Mouse (Mus musculus): Measurements from ENCODE around the gene Ier3.

Ier3 gene

GRCm38 (mm10) chr17:35835424-35836140 lies 14.1 kb downstream of the Ier3 start:
- in situ Hi-C loops (cut with MboI) = loop anchor here (5.0 to 10.0 kb wide), 3 partner anchors 37 to 159 kb away; partner anchors contain the start of genes Mrps18b and Ppp1r10

DNA sequence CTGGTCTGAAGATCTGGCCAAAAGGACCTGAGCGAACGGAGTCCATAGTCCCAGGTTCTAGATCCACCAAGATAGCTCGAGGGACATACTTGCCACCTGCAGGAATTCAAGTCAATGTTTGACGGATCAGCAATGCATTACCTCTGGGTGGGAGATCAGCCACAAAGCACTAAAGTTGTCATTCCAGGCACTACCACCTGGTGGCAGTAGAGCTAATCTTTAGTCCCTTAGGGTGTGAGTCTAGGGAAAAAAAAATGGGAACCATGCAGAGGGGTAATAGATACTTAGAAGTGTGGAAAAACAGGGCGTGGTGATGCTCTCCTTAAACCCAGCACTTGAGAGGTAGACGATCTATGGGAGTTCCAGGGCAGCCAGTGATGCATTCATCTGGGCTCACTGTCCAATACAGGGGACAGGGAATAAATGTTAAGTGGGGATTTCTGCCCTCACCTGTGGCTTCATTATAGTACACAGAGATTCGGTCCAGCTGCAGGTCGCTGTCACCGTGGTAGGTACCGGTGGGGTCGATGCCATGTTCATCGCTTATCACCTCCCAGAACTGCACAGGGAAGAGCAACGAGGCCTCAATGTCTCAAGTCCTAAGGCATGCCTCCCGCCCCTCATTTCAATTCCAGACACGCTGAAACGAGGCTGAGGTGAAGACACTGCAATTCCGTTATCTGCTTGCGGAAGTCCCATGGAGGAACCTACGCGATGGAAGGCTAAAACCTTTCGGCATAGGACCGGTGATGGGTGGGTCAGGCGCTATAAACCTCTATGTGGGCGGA lies 14.9 kb downstream of the Ier3 start:
- in situ Hi-C loops (cut with MboI) = loop anchor here (5.0 to 10.0 kb wide), 3 partner anchors 36 to 158 kb away; partner anchors contain the start of genes Mrps18b and Ppp1r10

DNA sequence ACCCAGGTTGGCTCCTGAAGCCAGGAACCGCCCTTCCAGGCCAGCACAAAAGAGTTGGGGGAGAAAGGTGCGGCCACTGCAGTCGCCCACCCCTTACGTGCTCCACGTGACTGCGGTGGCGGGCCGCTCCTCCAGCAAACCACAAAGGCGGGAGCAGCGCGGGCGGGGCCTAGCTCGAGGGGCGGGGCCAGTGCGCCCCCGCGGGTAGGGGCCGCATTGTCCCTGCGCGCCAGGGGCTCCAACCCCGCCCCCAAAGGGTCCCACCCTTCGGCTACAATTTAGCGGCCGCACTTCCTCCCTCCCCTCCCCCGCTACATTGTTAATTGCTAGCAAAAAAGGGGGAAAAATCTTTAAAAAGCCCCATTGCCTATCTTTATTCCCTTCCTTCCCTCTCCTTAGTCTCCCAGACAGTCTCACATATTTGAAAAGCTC lies 15.5 kb downstream of the Ier3 start:
- in situ Hi-C loops (cut with MboI) = loop anchor here (5.0 to 10.0 kb wide), 3 partner anchors 35 to 158 kb away; partner anchors contain the start of genes Mrps18b and Ppp1r10

DNA sequence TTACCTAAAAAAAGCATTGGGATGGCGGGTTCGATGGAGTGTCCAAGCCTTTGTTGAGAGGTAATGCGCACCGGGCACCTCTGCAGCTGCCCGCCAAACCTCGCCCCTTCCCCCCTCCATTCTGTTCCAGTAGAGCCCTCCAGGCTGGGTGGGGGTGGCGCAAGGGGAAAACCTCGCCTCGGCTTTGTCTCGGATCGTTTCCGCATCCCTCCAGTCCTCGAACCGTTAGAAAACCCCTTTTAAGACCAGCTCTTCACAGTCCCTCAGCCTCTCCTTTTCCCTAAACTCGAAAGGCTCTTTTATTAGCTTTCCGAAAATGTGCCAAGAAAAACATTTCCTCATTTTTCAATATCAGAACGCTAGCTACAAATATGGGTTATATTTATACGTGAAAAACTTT lies 16.0 kb downstream of the Ier3 start:
- in situ Hi-C loops (cut with MboI) = loop anchor here (5.0 to 10.0 kb wide), 3 partner anchors 35 to 157 kb away; partner anchors contain the start of genes Mrps18b and Ppp1r10

GRCm38 (mm10) chr17:35838122-35838544 lies 16.6 kb downstream of the Ier3 start, which contains the start of gene Tubb5:
TSS of gene Tubb5 (minus strand) at chr17:35838306.
- in situ Hi-C loops (cut with MboI) = loop anchor here (5.0 to 10.0 kb wide), 3 partner anchors 34 to 157 kb away; partner anchors contain the start of genes Mrps18b and Ppp1r10

DNA sequence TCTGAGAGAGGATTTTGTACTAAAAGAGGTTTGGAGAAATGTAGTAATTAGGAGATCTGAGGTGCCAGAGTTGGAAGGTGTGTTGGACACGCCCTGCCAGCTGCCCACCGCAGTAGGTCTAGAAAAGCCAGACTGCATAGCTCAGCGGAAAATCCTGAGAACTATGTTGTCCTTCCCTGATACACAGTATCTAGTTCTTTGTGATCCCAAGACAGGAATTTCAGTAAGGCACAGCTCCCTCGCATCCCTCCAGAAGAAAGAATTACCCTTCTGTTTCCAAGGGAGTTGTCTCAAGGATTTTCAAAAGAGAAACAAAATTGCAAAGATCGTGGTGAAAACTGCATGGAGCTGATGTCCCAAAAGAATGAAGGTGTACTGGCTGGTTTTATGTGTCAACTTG lies 17.1 kb downstream of the Ier3 start:
- in situ Hi-C loops (cut with MboI) = loop anchor here (5.0 to 10.0 kb wide), 3 partner anchors 34 to 156 kb away; partner anchors contain the start of genes Mrps18b and Ppp1r10

DNA sequence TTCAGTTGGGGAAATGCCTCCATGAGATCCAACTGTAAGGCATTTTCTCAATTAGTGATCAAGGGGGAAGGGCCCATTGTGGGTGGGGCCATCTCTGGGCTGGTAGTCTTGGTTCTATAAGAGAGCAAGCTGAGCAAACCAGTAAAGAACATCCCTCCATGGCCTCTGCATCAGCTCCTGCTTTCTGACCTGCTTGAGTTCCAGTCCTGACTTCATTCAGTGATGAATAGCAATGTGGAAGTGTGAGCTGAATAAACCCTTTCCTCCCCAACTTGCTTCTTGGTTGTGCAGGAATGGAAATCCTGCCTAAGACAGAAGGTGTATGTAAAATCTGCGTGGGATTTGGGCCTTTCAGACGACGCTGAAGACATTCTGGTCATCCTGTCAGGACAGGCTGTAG lies 17.5 kb downstream of the Ier3 start:
- in situ Hi-C loops (cut with MboI) = loop anchor here (5.0 to 10.0 kb wide), 3 partner anchors 33 to 156 kb away; partner anchors contain the start of genes Mrps18b and Ppp1r10

GRCm38 (mm10) chr17:35840561-35840960 lies 19.1 kb downstream of the Ier3 start:
- in situ Hi-C loops (cut with MboI) = no loop called here

DNA sequence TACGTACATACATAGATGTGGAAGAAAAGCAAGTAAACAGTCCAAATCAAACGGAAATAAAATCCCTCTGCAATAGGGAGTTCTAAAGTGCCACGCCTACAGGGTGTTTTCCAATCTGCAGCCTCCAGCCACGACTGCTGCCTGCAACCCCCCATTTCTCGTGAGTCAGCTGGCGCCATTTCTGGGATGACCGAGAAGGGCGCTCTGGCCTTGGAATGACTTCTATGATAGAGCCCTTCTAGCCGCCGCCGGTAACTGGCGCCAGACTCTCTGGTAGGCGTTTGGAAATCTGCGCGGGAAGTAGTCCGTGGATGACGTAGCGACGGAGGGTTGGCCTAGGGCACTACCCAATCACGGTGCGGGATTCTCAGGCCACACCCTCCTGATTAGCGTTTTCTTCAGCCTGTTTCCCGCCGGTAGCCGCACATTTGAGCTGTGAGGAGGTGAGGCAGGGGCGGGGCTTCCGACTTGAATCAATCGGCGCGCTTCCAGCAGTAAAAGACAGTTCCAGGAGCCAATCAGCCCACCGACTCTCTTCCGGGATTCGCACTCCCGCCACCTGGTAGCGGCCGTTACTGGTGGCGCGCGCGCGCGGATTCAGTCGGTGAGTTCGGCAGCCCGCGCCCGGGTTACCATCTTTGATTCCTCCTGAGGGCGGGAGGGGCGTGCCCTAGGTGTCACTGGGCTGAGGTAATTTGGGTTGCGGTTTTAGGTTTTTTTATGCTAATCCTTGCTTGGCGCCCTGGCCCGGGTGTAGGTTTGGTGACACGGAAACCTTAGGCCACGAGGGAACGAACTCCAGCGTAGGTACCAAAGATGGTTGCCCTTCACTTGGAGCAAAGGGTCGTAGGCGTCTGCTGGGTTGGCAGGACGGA lies 19.8 kb downstream of the Ier3 start, which contains the start of gene Mdc1:
TSS of gene Mdc1 (plus strand) at position 440 of the 875 bp plus-strand sequence.
- in situ Hi-C loops (cut with MboI) = no loop called here

DNA sequence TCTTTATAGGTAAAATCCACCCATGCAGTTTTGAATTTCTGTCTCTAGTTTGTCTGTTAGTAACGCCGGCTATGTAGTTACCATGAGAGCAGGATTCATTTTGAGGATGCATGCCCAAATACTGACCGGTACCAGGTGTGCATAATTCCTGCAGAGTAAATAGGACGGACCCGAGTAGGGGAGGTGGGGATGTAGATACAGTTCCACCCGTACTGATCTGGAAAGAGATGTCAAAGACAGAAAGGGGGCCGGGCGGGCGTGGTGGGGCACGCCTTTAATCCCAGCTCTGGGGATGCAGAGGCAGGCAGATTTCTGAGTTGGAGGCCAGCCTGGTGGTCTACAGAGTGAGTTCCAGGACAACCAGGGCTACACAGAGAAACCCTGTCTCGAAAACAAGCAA lies 20.5 kb downstream of the Ier3 start:
- in situ Hi-C loops (cut with MboI) = no loop called here

GRCm38 (mm10) chr17:35843514-35843913 lies 22.0 kb downstream of the Ier3 start:
- in situ Hi-C loops (cut with MboI) = no loop called here

DNA sequence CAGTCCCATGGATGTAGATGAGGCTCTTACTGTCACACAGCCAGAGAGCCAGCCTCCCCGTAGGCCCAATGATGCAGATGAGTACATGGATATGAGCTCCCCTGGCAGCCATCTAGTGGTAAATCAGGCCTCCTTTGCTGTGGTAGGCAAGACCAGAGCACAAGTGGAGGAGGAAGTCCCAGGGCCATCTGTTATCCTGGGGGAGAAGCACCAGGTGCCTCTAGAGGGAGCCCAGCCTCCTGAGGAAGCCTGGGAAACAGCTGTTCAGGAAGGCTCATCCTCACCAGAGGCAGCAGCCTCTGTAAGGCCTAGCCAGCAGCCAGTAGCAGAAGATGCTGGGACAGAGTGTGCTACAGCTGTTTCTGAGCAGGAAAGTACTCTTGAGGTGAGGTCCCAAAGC lies 26.6 kb downstream of the Ier3 start:
- in situ Hi-C loops (cut with MboI) = no loop called here

GRCm38 (mm10) chr17:35850974-35851373 lies 29.5 kb downstream of the Ier3 start:
- in situ Hi-C loops (cut with MboI) = no loop called here

GRCm38 (mm10) chr17:35859371-35859770 lies 37.9 kb downstream of the Ier3 start:
- in situ Hi-C loops (cut with MboI) = no loop called here

- in situ Hi-C loops (cut with MboI) = no loop called here
Observed at GRCm38 (mm10) chr17:35859835-35860234, 38.4 kb downstream of the Ier3 start.

- in situ Hi-C loops (cut with MboI) = no loop called here
Observed at GRCm38 (mm10) chr17:35860831-35861197, 39.3 kb downstream of the Ier3 start.

DNA sequence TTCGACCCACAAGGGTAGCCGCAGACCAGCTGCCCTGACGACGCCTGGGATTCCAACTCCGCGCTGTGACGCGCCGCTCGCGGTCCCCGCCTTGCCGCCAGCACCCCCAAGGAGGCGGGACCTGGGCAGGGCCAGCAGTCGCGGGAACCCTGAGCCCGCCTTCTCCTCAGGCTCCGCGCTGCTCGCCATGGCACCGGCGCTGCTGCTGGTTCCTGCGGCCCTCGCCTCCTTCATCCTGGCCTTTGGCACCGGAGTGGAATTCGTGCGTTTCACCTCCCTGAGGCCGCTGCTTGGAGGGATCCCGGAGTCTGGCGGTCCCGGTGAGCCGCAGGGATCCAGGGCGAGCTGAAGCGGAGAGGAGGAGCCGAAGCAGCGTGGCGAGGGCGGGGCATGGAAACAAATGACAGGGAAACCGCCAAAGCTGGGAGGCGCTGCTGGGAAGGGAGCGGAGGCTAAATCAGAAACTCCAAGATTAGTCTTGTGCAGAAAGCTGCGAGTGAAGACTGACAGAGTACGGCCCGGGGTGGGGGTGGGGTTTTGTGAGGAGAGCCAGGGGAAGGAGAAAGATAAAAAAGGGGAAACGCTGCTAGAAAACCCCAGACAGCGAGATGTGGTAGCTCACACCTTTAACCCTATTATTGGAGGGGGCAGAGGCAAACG lies 39.8 kb downstream of the Ier3 start, which contains the start of gene Nrm:
TSS of gene Nrm (plus strand) at position 121 of the 660 bp plus-strand sequence.
- in situ Hi-C loops (cut with MboI) = no loop called here

DNA sequence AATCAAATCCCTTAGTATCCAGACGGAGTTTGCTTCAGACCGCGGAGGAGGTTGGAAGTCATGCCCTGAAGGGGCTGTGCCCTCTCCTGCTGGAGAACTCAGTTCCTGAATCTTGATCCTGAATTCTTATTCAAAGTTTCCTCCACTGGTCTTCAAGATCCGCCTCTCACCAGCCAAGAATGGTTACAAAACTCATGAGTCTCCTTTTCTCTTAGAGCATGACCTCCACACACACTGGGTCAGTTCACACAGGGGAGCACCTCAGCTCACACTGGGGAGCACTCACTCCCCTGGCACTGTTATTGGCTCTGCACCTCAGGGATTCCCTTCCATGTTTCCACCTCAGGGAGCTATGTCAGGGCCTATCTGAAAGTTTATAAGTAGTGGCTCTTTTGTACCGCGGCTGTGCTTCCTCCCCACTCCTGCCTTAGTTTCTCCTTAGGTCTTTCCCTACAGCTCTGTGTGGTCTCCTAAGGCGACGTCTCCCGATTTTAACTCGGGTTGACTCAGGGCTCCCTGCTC lies 43.4 kb downstream of the Ier3 start:
- in situ Hi-C loops (cut with MboI) = no loop called here

- in situ Hi-C loops (cut with MboI) = no loop called here
Observed at GRCm38 (mm10) chr17:35865481-35866280, 44.2 kb downstream of the Ier3 start, which contains the start of gene Ppp1r18. TSS of gene Ppp1r18 (plus strand) at chr17:35865593.
